Mouse (Mus musculus): ENCODE data around the gene Mpz.

- TF ChIP-seq CTCF (conservative IDR thresholded peaks at IDR 0.05; ENCODE audit: insufficient read depth, insufficient read length, low read depth, low read length), result no peak
- TF ChIP-seq POLR2A (IDR thresholded peaks at IDR 0.05; ENCODE audit: low read depth, low read length), result no peak
Measured at GRCm38 (mm10) chr1:171156644-171157043, 6.1 kb downstream of the Mpz start.

All from kidney, adult 2 months (tissue).